Mouse (Mus musculus) heart, postnatal 36 days (tissue): ENCODE results near the gene Bpifb1. TPM values are rescaled to one million over a fixed set of nuclear protein-coding genes. Genes with fewer than 3 reads are reported as not detected.

ENCODE experiments used
- total RNA-seq, 2 experiments: library from RNA; stranded (reverse); gene quantifications; 2 replicates each; pipeline ENCODE4 v1.2.3; 2021

The Bpifb1 gene
- total RNA-seq, 2 experiments from 2014 or later: not detected

Other genes starting within 250 kb of the Bpifb1 start
- not detected for gene Bpifa6, start 215.9 kb upstream of the Bpifb1 start, total RNA-seq
- gene Bpifa2, start 182.6 kb upstream of the Bpifb1 start, total RNA-seq: not detected
- not detected for gene Bpifa3, start 60.5 kb upstream of the Bpifb1 start, total RNA-seq
- not detected for gene Bpifa1, start 47.9 kb upstream of the Bpifb1 start, total RNA-seq
- gene Bpifa5, start 28.2 kb upstream of the Bpifb1 start, total RNA-seq: not detected
- not detected for gene Bpifb5, start 32.9 kb downstream of the Bpifb1 start, total RNA-seq
- gene Bpifb9a, start 67.0 kb downstream of the Bpifb1 start, total RNA-seq: not detected
- gene Bpifb9b, start 116.4 kb downstream of the Bpifb1 start, total RNA-seq: not detected
- 10 to 100 TPM; 20.4 to 23.7 TPM for gene Cdk5rap1, start 182.2 kb downstream of the Bpifb1 start, total RNA-seq
- 10 to 100 TPM; 70.2 to 99.0 TPM for gene Snta1, start 217.3 kb downstream of the Bpifb1 start, total RNA-seq
- gene Cbfa2t2, start 245.7 kb downstream of the Bpifb1 start, total RNA-seq: 10 to 100 TPM; 13.7 to 15.9 TPM